Mouse (Mus musculus) left cerebral cortex, postnatal 4 days (tissue): ENCODE data around the gene Slc26a6. TPM values are rescaled to one million over a fixed set of nuclear protein-coding genes. Genes with fewer than 3 reads are reported as not detected.

Source experiments
- DNase-seq: peaks from one replicate; pipeline ENCODE4 v3.0.0-alpha.2; 2022
- intact Hi-C: fragments of 180-260 bp; cut with DNase I; formaldehyde crosslinking; loops from one replicate; pipeline ENCODE4 v1.15.1; 2025
- total RNA-seq, 2 experiments: library from RNA; stranded (reverse); gene quantifications; 2 replicates each; pipeline ENCODE4 v1.2.3; 2021

Gene Slc26a6
- total RNA-seq, 2 experiments from 2014 or later: 22.8 to 27.4 TPM

- intact Hi-C loops: no loop called here
- peak; percentile 89 for DNase-seq
Observed at GRCm38 (mm10) chr9:108842989-108843388, 10.1 kb upstream of the Slc26a6 start.

DNA sequence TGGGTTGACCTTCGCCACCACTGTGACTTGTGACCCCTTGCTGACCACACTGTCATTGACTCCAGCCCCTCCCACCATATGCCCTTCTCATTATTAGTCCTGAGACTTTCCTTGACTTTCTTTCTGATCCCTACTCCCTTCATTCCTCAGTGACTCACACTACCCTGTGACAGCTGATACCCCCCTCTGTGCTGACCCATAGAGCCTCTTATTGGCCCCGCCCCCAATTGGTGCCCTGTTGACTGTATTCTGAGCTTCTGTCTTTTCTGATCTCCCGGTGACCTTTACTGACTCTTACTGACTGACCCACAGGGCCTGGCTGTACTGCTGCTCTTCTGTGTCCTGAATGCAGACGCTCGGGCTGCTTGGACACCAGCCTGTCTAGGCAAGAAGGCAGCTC lies 7.7 kb upstream of the Slc26a6 start:
- no peak for DNase-seq
- intact Hi-C loops: no loop called here

DNA sequence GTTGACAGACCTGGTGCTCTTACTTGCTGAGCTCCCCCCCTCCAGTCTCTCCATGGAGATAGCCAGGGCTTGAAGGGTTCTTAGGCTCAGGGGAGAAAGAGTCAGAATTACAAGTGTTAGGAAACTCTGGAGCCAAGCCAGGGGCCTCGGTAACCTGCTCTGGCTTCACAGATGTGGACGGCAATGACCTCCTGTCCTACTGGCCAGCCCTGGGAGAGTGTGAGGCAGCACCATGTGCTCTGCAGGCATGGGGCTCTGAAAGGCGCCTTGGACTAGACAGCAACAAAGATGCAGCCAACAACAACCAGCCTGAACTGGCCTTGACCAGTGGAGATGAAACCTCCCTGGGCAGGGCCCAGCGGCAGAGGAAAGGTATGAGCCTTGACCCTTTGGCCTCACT lies 5.7 kb upstream of the Slc26a6 start:
- intact Hi-C loops: no loop called here
- no peak for DNase-seq

- no peak for DNase-seq
- intact Hi-C loops: no loop called here
Observed at GRCm38 (mm10) chr9:108848419-108848818, 4.7 kb upstream of the Slc26a6 start.

DNA sequence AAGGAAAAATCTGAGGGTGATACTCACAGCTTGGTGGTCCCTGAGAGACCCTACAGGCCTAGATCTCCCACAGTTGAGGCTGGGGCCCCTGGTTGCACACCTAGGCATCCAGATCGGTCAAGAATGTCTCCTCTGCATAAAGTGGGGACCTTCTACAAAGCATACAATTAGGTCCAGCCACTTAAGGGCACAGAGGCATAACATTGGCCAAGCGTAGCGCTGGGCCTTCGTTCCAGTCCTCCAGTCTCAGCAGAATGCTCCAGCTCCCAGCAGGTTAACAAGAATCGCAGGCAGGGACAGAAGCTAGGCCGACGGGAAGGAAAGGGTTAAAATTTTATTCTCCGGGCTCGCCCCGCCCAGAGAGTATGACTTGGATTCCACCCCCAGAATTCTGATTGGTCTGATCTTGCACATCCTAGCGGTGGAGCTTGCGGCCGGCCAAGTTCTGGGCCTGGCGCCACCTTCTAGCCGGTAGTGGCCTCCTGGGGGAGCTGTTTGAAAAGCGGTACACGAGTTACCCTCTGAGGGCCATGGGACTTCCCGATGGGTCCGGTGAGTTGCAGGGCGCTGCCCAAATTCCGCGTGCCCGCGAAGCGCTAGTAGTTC lies 655 bp downstream of the Slc26a6 start:
- intact Hi-C loops: no loop called here
- peak; percentile 93 for DNase-seq

- intact Hi-C loops: no loop called here
- DNase-seq: peak; percentile 89
Observed at GRCm38 (mm10) chr9:108854241-108854696, 1.2 kb downstream of the Slc26a6 start.

- DNase-seq: no peak
- intact Hi-C loops: no loop called here
Observed at GRCm38 (mm10) chr9:108855335-108855734, 2.3 kb downstream of the Slc26a6 start.

DNA sequence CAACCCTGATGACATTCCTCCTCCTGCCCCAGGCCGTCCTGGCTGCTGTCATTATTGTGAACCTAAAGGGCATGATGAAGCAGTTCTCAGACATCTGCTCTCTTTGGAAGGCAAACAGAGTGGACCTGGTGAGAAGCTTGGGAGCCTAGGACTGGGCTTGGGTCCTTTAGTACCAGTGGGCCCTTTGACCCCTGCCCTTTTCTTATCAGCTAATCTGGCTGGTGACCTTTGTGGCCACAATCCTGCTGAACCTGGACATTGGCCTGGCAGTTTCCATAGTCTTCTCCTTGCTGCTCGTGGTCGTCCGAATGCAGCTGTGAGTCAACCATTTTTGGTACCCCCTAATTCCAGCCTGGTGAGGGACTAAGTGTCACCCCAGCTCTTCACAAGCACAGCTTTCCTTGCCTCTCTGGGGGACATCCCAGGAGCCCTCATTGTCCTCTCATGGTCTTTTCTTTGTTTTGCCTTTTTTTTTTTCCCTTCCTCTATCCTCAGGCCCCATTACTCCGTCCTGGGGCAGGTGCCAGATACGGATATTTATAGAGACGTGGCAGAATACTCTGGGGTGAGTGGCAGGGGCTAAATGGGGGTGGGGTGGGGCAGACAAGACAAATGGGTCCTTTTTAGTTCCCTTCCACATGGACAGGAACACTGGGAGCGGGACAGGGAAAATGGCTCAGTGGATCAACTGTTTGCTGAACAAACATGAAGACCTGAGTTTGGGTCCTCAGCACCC lies 5.9 kb downstream of the Slc26a6 start:
- no peak for DNase-seq
- intact Hi-C loops: no loop called here

DNA sequence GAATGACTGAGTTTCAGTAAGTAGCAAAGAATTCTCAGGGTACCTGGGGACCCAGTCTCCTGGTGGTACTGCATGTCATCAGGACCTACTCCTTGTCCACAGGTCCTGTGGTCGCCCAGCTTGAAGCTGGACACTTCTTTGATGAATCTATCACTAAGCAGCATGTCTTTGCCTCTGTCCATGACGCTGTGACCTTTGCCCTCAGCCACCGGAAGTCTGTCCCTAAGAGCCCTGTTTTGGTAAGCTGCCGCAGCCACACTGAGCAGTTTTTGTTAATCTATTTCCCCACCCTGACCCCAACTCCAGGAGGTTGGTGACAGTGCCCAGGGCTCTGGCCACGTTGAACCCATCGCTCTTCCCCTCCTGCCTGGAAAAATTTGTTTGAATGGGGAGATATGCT lies 59.2 kb downstream of the Slc26a6 start:
- intact Hi-C loops: no loop called here
- no peak for DNase-seq

DNA sequence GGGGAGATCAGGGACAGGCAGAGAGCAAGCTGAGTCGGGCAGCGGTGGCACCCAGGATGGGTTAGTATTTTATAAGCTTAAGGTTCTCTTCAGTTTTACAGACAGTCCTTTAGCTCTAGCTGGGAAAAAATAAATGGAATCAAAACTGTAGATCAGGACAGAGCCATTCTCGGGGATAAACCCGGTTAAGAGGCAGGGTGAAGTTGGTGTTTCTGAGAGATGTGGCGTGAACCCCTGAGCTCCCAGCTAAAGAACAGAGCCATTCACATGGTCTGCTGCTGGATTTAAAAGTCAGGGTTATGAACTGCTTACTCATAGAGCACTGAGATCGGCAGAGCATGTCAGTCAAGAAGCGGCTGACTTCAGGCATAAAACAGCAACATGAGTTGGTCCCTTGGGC lies 60.1 kb downstream of the Slc26a6 start:
- no peak for DNase-seq
- intact Hi-C loops: no loop called here

DNA sequence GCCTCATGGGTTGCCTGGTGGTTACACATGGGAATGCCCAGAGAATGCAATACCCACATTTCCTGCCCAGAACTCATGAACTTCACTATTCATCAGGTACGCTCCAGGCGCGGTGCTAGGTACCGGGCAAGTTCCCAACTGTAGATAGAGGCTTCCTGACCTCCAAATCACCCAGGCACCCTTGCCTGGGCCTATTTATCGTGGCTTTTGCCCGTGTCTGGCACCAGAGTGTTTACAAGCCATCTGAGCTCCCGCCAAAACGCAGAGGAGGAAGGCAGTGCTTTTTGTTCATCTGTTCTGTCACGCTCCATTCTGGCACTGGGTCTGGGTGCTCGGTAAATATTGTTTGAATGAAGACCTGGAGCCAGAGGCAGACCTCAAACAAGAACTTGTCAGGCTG lies 60.5 kb downstream of the Slc26a6 start:
- no peak for DNase-seq
- intact Hi-C loops: no loop called here

- peak; percentile 86 for DNase-seq
- intact Hi-C loops: no loop called here
Observed at GRCm38 (mm10) chr9:108914491-108914890, 61.4 kb downstream of the Slc26a6 start, which contains the start of gene Tmem89. Gene Tmem89 (plus strand): TSS chr9:108914619.

DNA sequence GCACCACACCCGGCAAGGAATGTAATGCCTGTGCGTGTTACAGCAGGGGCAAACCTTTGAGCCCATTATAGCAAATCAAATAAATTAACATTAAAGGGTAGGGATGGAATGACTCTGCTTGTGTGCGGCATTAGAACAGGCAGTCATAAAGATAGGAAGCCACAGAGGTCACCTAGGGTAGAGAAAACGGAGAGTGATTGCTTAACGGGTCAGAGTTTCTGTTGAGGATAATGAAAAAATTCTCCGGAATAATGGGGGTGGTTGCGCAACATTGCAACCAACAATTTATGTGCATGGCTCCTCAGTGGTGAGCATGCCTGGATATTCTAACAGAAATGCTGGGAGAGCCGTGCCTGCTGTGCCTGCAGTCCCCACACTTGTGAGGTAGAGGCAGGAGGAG lies 72.8 kb downstream of the Slc26a6 start:
- DNase-seq: no peak
- intact Hi-C loops: no loop called here

DNA sequence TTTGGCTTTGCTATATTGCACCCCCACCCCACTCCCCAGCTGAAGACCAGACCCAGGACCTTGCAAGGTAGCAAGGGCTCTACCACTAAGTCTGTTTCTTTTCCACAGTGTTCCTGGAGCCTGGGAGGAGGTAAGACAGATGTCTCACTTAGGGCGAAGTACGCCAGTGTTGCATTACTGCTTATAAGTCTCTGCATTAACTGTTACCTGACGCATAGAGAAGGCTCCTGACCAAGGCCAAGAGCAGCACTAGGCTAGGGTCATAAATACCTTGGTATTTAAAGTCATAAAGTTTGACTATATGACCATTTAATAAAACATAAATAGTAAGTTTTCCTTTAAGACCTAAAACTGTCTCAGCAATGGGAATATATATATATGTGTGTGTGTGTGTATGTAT lies 75.3 kb downstream of the Slc26a6 start:
- intact Hi-C loops: no loop called here
- DNase-seq: no peak

DNA sequence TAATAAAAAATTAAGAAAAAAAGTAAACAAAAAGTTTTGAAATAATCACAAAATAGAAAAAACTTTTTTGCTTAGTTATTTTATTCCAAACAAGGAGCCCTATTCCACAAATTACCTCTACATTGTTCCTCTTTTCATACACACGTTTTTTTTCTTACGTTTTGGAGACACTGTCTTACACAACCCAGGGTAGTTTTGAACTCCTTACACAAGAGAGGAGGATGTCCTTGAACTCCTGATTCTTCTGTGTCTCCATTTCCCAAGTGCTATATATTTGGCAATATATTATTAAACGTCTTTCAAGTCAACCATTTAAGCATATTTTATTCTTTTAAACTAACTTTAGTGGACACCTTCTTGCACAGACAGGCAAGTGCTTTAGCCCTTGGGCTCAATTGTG lies 82.9 kb downstream of the Slc26a6 start:
- intact Hi-C loops: no loop called here
- no peak for DNase-seq

DNA sequence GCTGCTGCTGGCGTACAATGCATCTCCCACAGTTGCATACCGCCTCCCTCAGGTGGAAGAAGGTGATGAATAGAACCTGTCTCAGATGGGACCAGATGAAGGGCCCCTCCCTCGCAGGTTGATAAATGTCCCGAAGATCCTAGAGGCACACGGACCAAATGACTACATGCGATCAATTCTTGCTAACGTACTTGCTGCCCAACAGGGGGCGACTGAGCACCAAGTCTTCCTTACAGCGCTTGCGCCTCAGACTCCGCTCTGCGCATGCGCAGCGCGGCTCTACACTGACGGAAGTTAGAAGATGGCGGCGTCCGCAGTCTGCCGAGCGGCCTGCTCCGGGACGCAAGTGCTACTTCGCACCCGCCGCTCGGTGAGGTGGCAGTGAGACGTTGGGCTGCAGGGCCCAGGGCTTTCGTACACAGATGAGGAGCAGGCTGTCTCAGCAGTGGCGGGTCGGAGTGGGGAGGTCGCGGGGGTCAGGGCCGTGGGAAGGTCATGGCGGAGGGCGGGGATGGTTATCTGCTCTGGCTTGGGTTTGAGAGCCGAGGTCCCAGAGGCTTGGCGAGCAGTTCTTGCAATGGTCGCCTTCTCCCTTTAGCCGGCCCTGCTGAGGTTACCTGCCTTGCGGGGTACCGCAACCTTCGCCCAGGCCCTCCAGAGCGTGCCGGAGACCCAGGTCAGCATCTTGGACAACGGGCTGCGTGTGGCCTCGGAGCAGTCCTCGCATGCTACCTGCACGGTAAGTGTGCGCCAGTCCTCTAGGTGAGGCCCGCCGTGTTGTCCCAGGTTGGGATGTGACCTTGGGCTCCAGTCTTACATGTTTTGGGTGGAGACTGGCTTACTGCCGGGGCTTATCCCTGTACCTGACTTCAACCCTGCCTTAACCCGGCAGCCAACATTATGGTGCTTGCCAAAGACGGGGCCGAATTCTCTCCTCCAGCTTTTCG lies 83.6 kb downstream of the Slc26a6 start, which contains the start of gene Uqcrc1:
Gene Uqcrc1 (plus strand): TSS at position 216 of the 947 bp plus-strand sequence.
- DNase-seq: peak; percentile 98
- intact Hi-C loops: no loop called here

DNA sequence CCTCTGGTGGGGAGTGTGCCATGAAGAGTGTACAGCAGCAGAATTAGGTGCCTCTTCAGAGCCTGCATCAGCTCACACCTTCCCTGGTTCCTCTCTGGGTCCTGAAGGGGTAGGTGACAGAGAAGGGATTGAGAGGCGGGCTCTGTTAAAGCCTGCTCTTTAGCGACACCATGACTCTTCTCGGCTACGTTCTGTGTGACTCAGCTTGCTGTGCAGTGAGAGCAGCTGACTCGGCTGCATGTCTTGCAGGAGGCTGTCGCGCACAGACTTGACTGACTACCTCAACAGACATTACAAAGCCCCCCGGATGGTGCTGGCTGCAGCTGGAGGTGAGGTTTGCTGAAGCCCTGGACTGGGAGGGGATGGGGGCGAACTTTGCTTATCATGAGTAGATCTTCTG lies 92.0 kb downstream of the Slc26a6 start:
- no peak for DNase-seq
- intact Hi-C loops: no loop called here

GRCm38 (mm10) chr9:108945608-108946007 lies 92.5 kb downstream of the Slc26a6 start:
- intact Hi-C loops: no loop called here
- DNase-seq: no peak

DNA sequence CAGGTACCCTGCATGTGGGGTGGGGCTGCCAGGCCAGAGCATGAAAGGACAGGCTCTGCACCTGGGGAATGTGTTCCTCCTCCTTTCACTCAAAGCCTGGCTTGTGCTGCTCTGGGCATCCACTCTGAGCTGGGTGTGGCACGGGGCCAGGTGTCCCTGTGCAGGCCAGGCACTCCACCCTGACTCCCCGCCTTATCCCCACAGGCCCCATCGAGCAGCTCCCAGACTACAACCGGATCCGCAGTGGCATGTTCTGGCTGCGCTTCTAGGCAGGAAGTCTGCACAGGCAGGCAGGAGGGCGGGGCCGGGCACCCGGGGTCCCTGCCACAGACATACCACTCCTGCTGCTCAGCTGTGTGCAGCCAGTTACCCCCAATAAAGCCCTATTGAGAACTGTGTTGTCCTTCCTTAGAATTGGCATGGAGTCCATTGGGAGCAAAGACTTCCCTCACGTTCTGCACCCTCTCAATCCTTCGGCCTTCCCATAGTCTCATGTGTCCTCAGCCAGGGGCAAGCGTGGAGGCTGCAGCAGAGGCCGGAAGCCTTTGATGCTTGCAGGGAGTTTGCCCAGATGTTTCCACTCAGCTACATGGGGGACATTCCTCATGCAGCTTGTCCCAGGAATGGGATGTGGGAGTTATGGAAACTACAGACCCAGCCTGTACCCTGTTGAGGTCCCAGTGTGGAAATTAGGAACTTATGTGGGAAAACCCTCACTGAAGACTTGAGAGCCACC lies 96.3 kb downstream of the Slc26a6 start:
- DNase-seq: no peak
- intact Hi-C loops: no loop called here

- intact Hi-C loops: no loop called here
- DNase-seq: no peak
Observed at GRCm38 (mm10) chr9:108949967-108950728, 97.1 kb downstream of the Slc26a6 start.
